ENCODE assay signal across 27 mouse cellular contexts in genomic region chr5:27702482-27702881, GRCm38 (mm10).
DNase-seq lines count a peak whose midpoint lies in the region; ATAC-seq and TF ChIP-seq lines count a peak whose summit lies in the region.
"Had no signal": no experiment of that assay in that cellular context is flagged by ENCODE, and none has a peak within 500 bp of the region (broad histone marks: within the 10 kb centered on the region; RNA-seq: fewer than 3 reads in every experiment).

No protein-coding gene starts in this region.

- no peak for DNase-seq in hindbrain, postnatal 0 days (ENCODE audit: low spot score)
- no peak for DNase-seq in hindbrain, embryonic 10.5 days (ENCODE audit: low spot score)
- no peak for DNase-seq in midbrain, embryonic 11.5 days (ENCODE audit: low spot score, missing footprints)
- DNase-seq in brain, adult 2 months (ENCODE audit: low read depth, low spot score) = peak; percentile 11
- no peak for DNase-seq in cerebellum, postnatal 4 days (ENCODE audit: low spot score in 2 of 2)
- DNase-seq: adrenal gland, adult 8-10 months; adrenal gland, postnatal 25 days; cerebellum, adult 11 months; cerebellum, adult 2 months; cerebellum, adult 9-11 months; cerebellum, postnatal 25 days; embryo, embryonic 11 days; gastrocnemius, postnatal 25 days; heart, adult 18-20 months; heart, postnatal 10 days; heart, postnatal 36 days had no signal

- H3K27ac ChIP-seq in hindbrain, embryonic 13.5 days = peak overlapping the region; percentile 44; the same call in 1 of the 2 replicates
- H3K27ac ChIP-seq in hindbrain, embryonic 12.5 days = no peak overlapping the region
- no peak overlapping the region for H3K27ac ChIP-seq in hindbrain, postnatal 0 days
- H3K27ac ChIP-seq in hindbrain, embryonic 10.5 days = no peak overlapping the region
- peak overlapping the region; percentile 45; the same call in 1 of the 2 replicates for H3K27ac ChIP-seq in midbrain, embryonic 15.5 days
- H3K27ac ChIP-seq in midbrain, embryonic 11.5 days (ENCODE audit: low read depth, low read length) = no peak overlapping the region
- H3K27ac ChIP-seq: embryonic facial prominence, embryonic 10.5 days; embryonic facial prominence, embryonic 13.5 days; forebrain, embryonic 12.5 days; forebrain, embryonic 15.5 days; heart, embryonic 15.5 days had no signal

- 66% methylated on average over 6 of the region's 6 CpGs for WGBS in hindbrain, embryonic 13.5 days
- WGBS in hindbrain, embryonic 12.5 days = 72% methylated on average over 6 of the region's 6 CpGs
- 70% methylated on average over 6 of the region's 6 CpGs for WGBS in hindbrain, postnatal 0 days
- 87% methylated on average over 6 of the region's 6 CpGs for WGBS in hindbrain, embryonic 10.5 days
- 61% methylated on average over 6 of the region's 6 CpGs for WGBS in midbrain, embryonic 15.5 days
- 85% methylated on average over 6 of the region's 6 CpGs for WGBS in midbrain, embryonic 11.5 days

- no peak overlapping the region for H3K4me3 ChIP-seq in hindbrain, embryonic 13.5 days
- no peak overlapping the region for H3K4me3 ChIP-seq in hindbrain, embryonic 12.5 days
- H3K4me3 ChIP-seq in hindbrain, postnatal 0 days (ENCODE audit: low read length) = no peak overlapping the region
- no peak overlapping the region for H3K4me3 ChIP-seq in hindbrain, embryonic 10.5 days
- no peak overlapping the region for H3K4me3 ChIP-seq in midbrain, embryonic 15.5 days
- no peak overlapping the region for H3K4me3 ChIP-seq in midbrain, embryonic 11.5 days (ENCODE audit: low read depth, low read length)
- H3K4me3 ChIP-seq: embryonic facial prominence, embryonic 10.5 days; embryonic facial prominence, embryonic 13.5 days; erythroblast, embryonic 14.5 days; forebrain, embryonic 12.5 days; forebrain, embryonic 15.5 days; heart, embryonic 12.5 days; heart, embryonic 15.5 days had no signal

- no peaks in the 10 kb centered on the region for H3K9me3 ChIP-seq in hindbrain, embryonic 13.5 days
- no peaks in the 10 kb centered on the region for H3K9me3 ChIP-seq in hindbrain, embryonic 12.5 days (replicated peaks)
- H3K9me3 ChIP-seq in hindbrain, postnatal 0 days (ENCODE audit: low read length) = no peaks in the 10 kb centered on the region
- H3K9me3 ChIP-seq in hindbrain, embryonic 10.5 days = no peaks in the 10 kb centered on the region
- H3K9me3 ChIP-seq in midbrain, embryonic 15.5 days = no peaks in the 10 kb centered on the region
- H3K9me3 ChIP-seq in midbrain, embryonic 11.5 days (ENCODE audit: control insufficient read depth, low read length) = no peaks in the 10 kb centered on the region
- H3K9me3 ChIP-seq: embryonic facial prominence, embryonic 10.5 days; embryonic facial prominence, embryonic 13.5 days; forebrain, embryonic 12.5 days; forebrain, embryonic 15.5 days; heart, embryonic 12.5 days; heart, embryonic 15.5 days had no signal

- no peaks in the 10 kb centered on the region for H3K27me3 ChIP-seq in hindbrain, embryonic 13.5 days
- no peaks in the 10 kb centered on the region for H3K27me3 ChIP-seq in hindbrain, embryonic 12.5 days
- no peaks in the 10 kb centered on the region for H3K27me3 ChIP-seq in hindbrain, postnatal 0 days (ENCODE audit: insufficient read depth, low read length)
- no peaks in the 10 kb centered on the region for H3K27me3 ChIP-seq in hindbrain, embryonic 10.5 days (ENCODE audit: insufficient read depth, poor library complexity, severe bottlenecking)
- no peaks in the 10 kb centered on the region for H3K27me3 ChIP-seq in midbrain, embryonic 15.5 days (replicated peaks)
- H3K27me3 ChIP-seq in midbrain, embryonic 11.5 days (ENCODE audit: control insufficient read depth, insufficient read depth, low read length) = no peaks in the 10 kb centered on the region
- H3K27me3 ChIP-seq: embryonic facial prominence, embryonic 13.5 days; forebrain, embryonic 12.5 days; forebrain, embryonic 15.5 days; heart, embryonic 12.5 days; heart, embryonic 15.5 days had no signal

- no peak for TF ChIP-seq CTCF in hindbrain, postnatal 0 days (IDR thresholded peaks at IDR 0.05; ENCODE audit: low read depth)

- ATAC-seq in hindbrain, embryonic 13.5 days (ENCODE audit: low FRiP score) = no peak
- ATAC-seq in hindbrain, embryonic 12.5 days (ENCODE audit: low FRiP score) = no peak
- ATAC-seq in hindbrain, postnatal 0 days = peak; percentile 33; the same call in 1 of the 2 replicates
- ATAC-seq in midbrain, embryonic 15.5 days (replicated peaks) = no peak; the same call in 1 of the 2 replicates
- ATAC-seq in midbrain, embryonic 11.5 days (ENCODE audit: low FRiP score) = no peak
- ATAC-seq: activated CD4-positive, CD25-positive, alpha-beta regulatory T cell, adult 4 months; forebrain, embryonic 15.5 days had no signal

- no peak overlapping the region for H3K9ac ChIP-seq in hindbrain, embryonic 13.5 days
- no peak overlapping the region for H3K9ac ChIP-seq in hindbrain, embryonic 12.5 days
- H3K9ac ChIP-seq in hindbrain, postnatal 0 days (replicated peaks; ENCODE audit: low read length) = no peak overlapping the region
- H3K9ac ChIP-seq in midbrain, embryonic 15.5 days = no peak overlapping the region
- H3K9ac ChIP-seq in midbrain, embryonic 11.5 days (ENCODE audit: low read length) = no peak overlapping the region
- H3K9ac ChIP-seq: embryonic facial prominence, embryonic 13.5 days; forebrain, embryonic 12.5 days; forebrain, embryonic 15.5 days; heart, embryonic 12.5 days; heart, embryonic 15.5 days had no signal

- no peak overlapping the region for H3K4me2 ChIP-seq in hindbrain, embryonic 13.5 days
- H3K4me2 ChIP-seq in hindbrain, embryonic 12.5 days (replicated peaks) = no peak overlapping the region
- H3K4me2 ChIP-seq in hindbrain, postnatal 0 days (ENCODE audit: low read depth, low read length) = no peak overlapping the region
- no peak overlapping the region for H3K4me2 ChIP-seq in midbrain, embryonic 15.5 days
- no peak overlapping the region for H3K4me2 ChIP-seq in midbrain, embryonic 11.5 days
- H3K4me2 ChIP-seq: embryonic facial prominence, embryonic 13.5 days; forebrain, embryonic 12.5 days; forebrain, embryonic 15.5 days; heart, embryonic 12.5 days; heart, embryonic 15.5 days had no signal

- peaks cover 21% of the 10 kb centered on the region for H3K36me3 ChIP-seq in hindbrain, embryonic 13.5 days
- H3K36me3 ChIP-seq in hindbrain, embryonic 12.5 days = no peaks in the 10 kb centered on the region
- peaks cover 8% of the 10 kb centered on the region; the same call in 1 of the 2 replicates for H3K36me3 ChIP-seq in hindbrain, postnatal 0 days (ENCODE audit: insufficient read depth, low read length)
- H3K36me3 ChIP-seq in hindbrain, embryonic 10.5 days = no peaks in the 10 kb centered on the region
- no peaks in the 10 kb centered on the region; the same call in 1 of the 2 replicates for H3K36me3 ChIP-seq in midbrain, embryonic 15.5 days (replicated peaks)
- H3K36me3 ChIP-seq in midbrain, embryonic 11.5 days (ENCODE audit: control insufficient read depth, insufficient read depth, low read length) = no peaks in the 10 kb centered on the region
- H3K36me3 ChIP-seq: embryonic facial prominence, embryonic 10.5 days; embryonic facial prominence, embryonic 13.5 days; forebrain, embryonic 12.5 days; forebrain, embryonic 15.5 days; heart, embryonic 12.5 days; heart, embryonic 15.5 days had no signal

- peaks cover 28% of the 10 kb centered on the region for H3K4me1 ChIP-seq in hindbrain, embryonic 13.5 days (replicated peaks)
- H3K4me1 ChIP-seq in hindbrain, embryonic 12.5 days = peaks cover 19% of the 10 kb centered on the region; the same call in 1 of the 2 replicates
- no peaks in the 10 kb centered on the region for H3K4me1 ChIP-seq in hindbrain, postnatal 0 days (ENCODE audit: insufficient read depth, low read length)
- peaks cover 12% of the 10 kb centered on the region; the same call in 1 of the 2 replicates for H3K4me1 ChIP-seq in hindbrain, embryonic 10.5 days (replicated peaks)
- H3K4me1 ChIP-seq in midbrain, embryonic 15.5 days = peaks cover 12% of the 10 kb centered on the region
- H3K4me1 ChIP-seq in midbrain, embryonic 11.5 days (ENCODE audit: control insufficient read depth, insufficient read depth, low read length) = no peaks in the 10 kb centered on the region
- H3K4me1 ChIP-seq: embryonic facial prominence, embryonic 10.5 days; embryonic facial prominence, embryonic 13.5 days; forebrain, embryonic 15.5 days; heart, embryonic 15.5 days had no signal

Comparison
In these comparisons a context has a peak if more than half of its experiments do, and no peak if none do; other contexts are left out.
1. H3K27ac ChIP-seq: peak in hindbrain, embryonic 13.5 days (single experiment) and midbrain, embryonic 15.5 days (single experiment); none in hindbrain, embryonic 12.5 days (single experiment), hindbrain, postnatal 0 days (single experiment), hindbrain, embryonic 10.5 days (single experiment) and midbrain, embryonic 11.5 days (single experiment).